Mouse (Mus musculus): Measurements from ENCODE around the gene Unc5cl. TPM values are rescaled to one million over a fixed set of nuclear protein-coding genes. Genes with fewer than 3 reads are reported as not detected.

The Unc5cl gene
- polyA plus RNA-seq, 1 experiment from 2014 or later, result 0.23 TPM

Other genes with a start within 250 kb of the Unc5cl start
- gene Trem1, start 222.1 kb upstream of the Unc5cl start, polyA plus RNA-seq (2015; fragmentation: Nextera tagmentation; extraction: Ambion mirVana), result not detected in 2 replicates
- gene Trem3, start 207.1 kb upstream of the Unc5cl start, polyA plus RNA-seq (2015; fragmentation: Nextera tagmentation; extraction: Ambion mirVana), result not detected in 2 replicates
- gene Treml4, start 190.6 kb upstream of the Unc5cl start, polyA plus RNA-seq (2015; fragmentation: Nextera tagmentation; extraction: Ambion mirVana), result 0.20 and 0.30 TPM in 2 replicates
- 0.08 TPM in 1 of 2 replicates, not detected in the other for gene Treml2, start 155.4 kb upstream of the Unc5cl start, polyA plus RNA-seq (2015; fragmentation: Nextera tagmentation; extraction: Ambion mirVana)
- gene B430306N03Rik, start 138.8 kb upstream of the Unc5cl start, polyA plus RNA-seq (2015; fragmentation: Nextera tagmentation; extraction: Ambion mirVana), result 0.13 TPM in 1 of 2 replicates, not detected in the other
- gene Trem2, start 108.5 kb upstream of the Unc5cl start, polyA plus RNA-seq (2015; fragmentation: Nextera tagmentation; extraction: Ambion mirVana), result 2.8 and 3.1 TPM in 2 replicates
- 0.59 and 0.80 TPM in 2 replicates for gene Treml1, start 95.0 kb upstream of the Unc5cl start, polyA plus RNA-seq (2015; fragmentation: Nextera tagmentation; extraction: Ambion mirVana)
- 14.2 and 15.9 TPM in 2 replicates for gene Nfya, start 45.0 kb upstream of the Unc5cl start, polyA plus RNA-seq (2015; fragmentation: Nextera tagmentation; extraction: Ambion mirVana)
- gene Oard1, start 44.9 kb upstream of the Unc5cl start, polyA plus RNA-seq (2015; fragmentation: Nextera tagmentation; extraction: Ambion mirVana), result 65.6 and 67.0 TPM in 2 replicates
- 0.46 and 0.58 TPM in 2 replicates for gene Apobec2, start 22.0 kb upstream of the Unc5cl start, polyA plus RNA-seq (2015; fragmentation: Nextera tagmentation; extraction: Ambion mirVana)
- 3.2 and 3.5 TPM in 2 replicates for gene Tspo2, start 3.4 kb upstream of the Unc5cl start, polyA plus RNA-seq (2015; fragmentation: Nextera tagmentation; extraction: Ambion mirVana)

All from midbrain, embryonic 13.5 days (tissue).